Mouse (Mus musculus): ENCODE measurements around the gene Evi2a. TPM values are rescaled to one million over a fixed set of nuclear protein-coding genes. Genes with fewer than 3 reads are reported as not detected.

The Evi2a gene
- total RNA-seq, 2 experiments from 2014 or later: 11.3 to 14.6 TPM

GRCm38 (mm10) chr11:79527739-79528384, 2.5 kb downstream of the Evi2a start:
- intact Hi-C loops (cut with DNase I): no loop called here
- peak in 1 of 2 experiments; percentile 33 for DNase-seq (ENCODE audit: low spot score in 2 of 2)

- intact Hi-C loops (cut with DNase I): no loop called here
- DNase-seq (ENCODE audit: low spot score in 2 of 2): peak in 1 of 2 experiments; percentile 66
Measured at GRCm38 (mm10) chr11:79527015-79527738, 3.2 kb downstream of the Evi2a start.

GRCm38 (mm10) chr11:79526549-79526948, 3.9 kb downstream of the Evi2a start:
- no peak for DNase-seq (ENCODE audit: low spot score in 2 of 2)
- intact Hi-C loops (cut with DNase I): no loop called here

- intact Hi-C loops (cut with DNase I): no loop called here
- no peak for DNase-seq (ENCODE audit: low spot score in 2 of 2)
Measured at GRCm38 (mm10) chr11:79524310-79524575, 6.2 kb downstream of the Evi2a start.

GRCm38 (mm10) chr11:79523560-79524309, 6.7 kb downstream of the Evi2a start, which contains the start of gene Evi2b:
Gene Evi2b, minus strand, starts transcription at chr11:79523762.
- no peak for DNase-seq (ENCODE audit: low spot score in 2 of 2)
- intact Hi-C loops (cut with DNase I): no loop called here

GRCm38 (mm10) chr11:79522944-79523343, 7.5 kb downstream of the Evi2a start:
- DNase-seq (ENCODE audit: low spot score in 2 of 2): no peak
- intact Hi-C loops (cut with DNase I): no loop called here

GRCm38 (mm10) chr11:79521930-79522329, 8.5 kb downstream of the Evi2a start:
- no peak for DNase-seq (ENCODE audit: low spot score in 2 of 2)
- intact Hi-C loops (cut with DNase I): no loop called here

- no peak for DNase-seq (ENCODE audit: low spot score in 2 of 2)
- intact Hi-C loops (cut with DNase I): no loop called here
Measured at GRCm38 (mm10) chr11:79520772-79521171, 9.6 kb downstream of the Evi2a start.

GRCm38 (mm10) chr11:79519878-79520291, 10.5 kb downstream of the Evi2a start:
- peak; percentile 52 to 92 for DNase-seq (ENCODE audit: low spot score in 2 of 2)
- intact Hi-C loops (cut with DNase I): no loop called here

- intact Hi-C loops (cut with DNase I): no loop called here
Measured at GRCm38 (mm10) chr11:79519299-79519698, 11.1 kb downstream of the Evi2a start.

GRCm38 (mm10) chr11:79515798-79516197, 14.6 kb downstream of the Evi2a start:
- intact Hi-C loops (cut with DNase I): no loop called here
- DNase-seq (ENCODE audit: low spot score in 2 of 2): no peak

More at GRCm38 (mm10) chr11:79519299-79519698, 11.1 kb downstream of the Evi2a start:
- no peak for DNase-seq (ENCODE audit: low spot score in 2 of 2)

- DNase-seq (ENCODE audit: low spot score in 2 of 2): no peak
- intact Hi-C loops (cut with DNase I): no loop called here
Measured at GRCm38 (mm10) chr11:79515331-79515730, 15.1 kb downstream of the Evi2a start.

GRCm38 (mm10) chr11:79511970-79512369, 18.4 kb downstream of the Evi2a start:
- intact Hi-C loops (cut with DNase I): no loop called here
- DNase-seq (ENCODE audit: low spot score in 2 of 2): no peak

GRCm38 (mm10) chr11:79504506-79504905, 25.9 kb downstream of the Evi2a start:
- intact Hi-C loops (cut with DNase I): loop anchor here (5.0 kb wide), 1 partner anchor 42 kb away; no protein-coding TSS in a partner anchor
- no peak for DNase-seq (ENCODE audit: low spot score in 2 of 2)

GRCm38 (mm10) chr11:79503845-79504244, 26.6 kb downstream of the Evi2a start, which contains the start of gene Omg:
Gene Omg, minus strand, starts transcription at chr11:79504084.
- intact Hi-C loops (cut with DNase I): loop anchor here (5.0 kb wide), 1 partner anchor 42 kb away; no protein-coding TSS in a partner anchor
- peak; percentile 81 to 90 for DNase-seq (ENCODE audit: low spot score in 2 of 2)

GRCm38 (mm10) chr11:79502917-79503316, 27.5 kb downstream of the Evi2a start:
- intact Hi-C loops (cut with DNase I): loop anchor here (5.0 kb wide), 1 partner anchor 41 kb away; no protein-coding TSS in a partner anchor
- DNase-seq (ENCODE audit: low spot score in 2 of 2): peak; percentile 36 to 44

GRCm38 (mm10) chr11:79494976-79495800, 35.2 kb downstream of the Evi2a start:
- DNase-seq (ENCODE audit: low spot score in 2 of 2): no peak

GRCm38 (mm10) chr11:79484721-79485120, 45.7 kb downstream of the Evi2a start:
- intact Hi-C loops (cut with DNase I): no loop called here
- DNase-seq (ENCODE audit: low spot score in 2 of 2): no peak

More at GRCm38 (mm10) chr11:79494976-79495800, 35.2 kb downstream of the Evi2a start:
- intact Hi-C loops (cut with DNase I): loop anchor here (5.0 kb wide), 1 partner anchor 37 kb away; the partner anchor contains the start of genes Evi2 and Evi2a

- DNase-seq (ENCODE audit: low spot score in 2 of 2): no peak
- intact Hi-C loops (cut with DNase I): no loop called here
Measured at GRCm38 (mm10) chr11:79483876-79484528, 46.4 kb downstream of the Evi2a start.

Measured in left cerebral cortex, postnatal 25 days (tissue).